Mouse (Mus musculus) heart, adult 11 months (tissue): Measurements from ENCODE around the gene Fads2.
A peak's percentile ranks its signal among the peaks of the same experiment; 100 is the strongest.

Experiments
- DNase-seq: peaks from one replicate; pipeline ENCODE4 v3.0.0; 2022

Gene Fads2

DNA sequence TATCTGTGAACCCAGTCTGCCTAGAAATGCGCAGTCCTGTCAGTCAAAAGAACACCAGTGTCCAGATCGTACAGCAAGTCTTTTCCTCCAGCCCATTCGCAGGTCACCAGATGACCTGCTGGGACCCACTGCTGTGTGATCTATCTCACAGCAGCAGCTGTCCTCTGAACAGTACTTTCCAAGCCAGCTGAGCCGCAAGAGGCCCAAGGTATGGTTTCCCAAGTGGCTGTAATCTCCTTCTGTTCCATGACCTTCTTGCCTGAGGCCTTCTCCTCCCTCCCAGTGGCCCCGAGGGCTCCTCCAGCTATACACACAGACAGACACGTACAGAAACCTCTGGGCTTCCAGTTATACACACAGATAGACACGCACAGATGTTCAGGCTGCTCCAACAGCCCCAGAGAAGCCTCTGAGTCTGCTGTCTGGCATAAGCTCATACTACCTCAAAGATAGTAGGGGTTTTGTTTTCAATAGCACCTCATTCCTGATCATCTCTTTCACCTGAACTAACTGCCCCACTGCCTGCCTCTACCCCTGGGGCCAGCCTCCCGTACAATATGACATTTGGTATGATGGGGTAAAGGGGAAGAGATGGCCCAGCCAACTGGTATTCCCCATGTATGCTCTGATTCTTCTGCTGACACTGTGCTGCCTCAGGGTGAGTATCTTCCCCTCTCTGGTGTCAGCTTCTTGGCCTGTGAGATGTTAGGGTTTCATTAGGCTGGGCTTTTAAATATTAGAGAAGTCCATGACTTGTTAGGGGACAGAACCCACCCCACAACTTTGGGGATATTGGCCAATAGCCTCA is 40.6 kb downstream of the Fads2 start:
- DNase-seq = peak; percentile 93

DNA sequence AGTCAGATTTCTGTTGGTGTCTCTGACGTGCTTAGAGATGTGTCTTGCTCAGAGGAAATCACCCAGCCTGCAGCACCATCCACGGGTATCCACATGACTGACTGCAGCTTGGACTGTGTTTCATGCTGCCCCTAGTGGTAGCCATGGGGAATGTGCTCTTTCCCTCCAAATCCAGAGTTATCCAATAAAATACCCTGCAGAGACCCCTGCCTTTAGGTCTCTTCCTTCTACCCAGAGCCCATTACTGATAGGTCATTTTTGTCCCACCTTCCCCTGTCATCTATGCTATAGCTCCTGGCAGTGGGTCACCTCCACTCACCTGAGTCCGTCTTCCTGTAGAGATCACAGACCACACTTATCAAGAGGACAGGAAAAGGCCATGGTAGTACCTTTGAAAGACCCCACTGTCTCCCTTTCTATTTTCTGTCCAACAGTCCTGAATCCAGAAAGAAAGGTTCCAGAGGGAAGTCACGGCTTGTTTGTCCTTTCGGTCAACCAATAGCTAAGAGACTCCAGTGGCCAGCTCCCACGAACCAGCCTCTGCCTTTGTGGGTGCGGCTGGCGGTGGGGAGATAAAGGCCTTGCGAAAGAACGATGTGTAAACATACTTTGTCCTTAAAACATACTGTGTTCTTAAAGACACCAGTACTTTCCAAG is 41.5 kb downstream of the Fads2 start:
- peak; percentile 98 for DNase-seq

DNA sequence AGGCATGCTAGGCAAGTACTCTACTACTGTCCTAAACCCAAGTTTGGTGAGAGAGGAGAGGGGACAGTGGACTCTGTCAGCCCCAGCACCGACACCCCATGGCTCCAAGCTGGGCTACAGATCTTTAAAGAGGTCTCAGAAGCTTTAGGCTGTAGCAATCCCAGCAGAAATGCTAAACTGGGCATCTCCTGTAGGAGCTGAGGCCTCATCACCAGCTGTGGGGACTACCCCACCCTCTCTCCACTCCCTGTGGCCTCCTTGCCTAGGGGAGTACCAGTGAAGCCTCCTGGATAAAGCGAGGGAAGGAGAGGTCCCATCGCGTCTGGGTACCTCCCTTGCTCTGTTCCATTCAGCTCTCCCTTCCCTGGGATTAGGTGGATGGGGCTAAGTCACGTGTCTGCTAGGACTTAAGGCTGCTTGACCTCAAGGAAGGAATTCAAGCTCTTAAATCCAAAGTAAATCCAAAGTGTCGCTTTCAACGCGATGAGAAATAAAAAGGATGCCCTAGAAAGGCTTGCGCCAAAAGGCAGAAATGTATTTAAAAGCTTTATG is 42.6 kb downstream of the Fads2 start:
- DNase-seq = peak; percentile 87

DNA sequence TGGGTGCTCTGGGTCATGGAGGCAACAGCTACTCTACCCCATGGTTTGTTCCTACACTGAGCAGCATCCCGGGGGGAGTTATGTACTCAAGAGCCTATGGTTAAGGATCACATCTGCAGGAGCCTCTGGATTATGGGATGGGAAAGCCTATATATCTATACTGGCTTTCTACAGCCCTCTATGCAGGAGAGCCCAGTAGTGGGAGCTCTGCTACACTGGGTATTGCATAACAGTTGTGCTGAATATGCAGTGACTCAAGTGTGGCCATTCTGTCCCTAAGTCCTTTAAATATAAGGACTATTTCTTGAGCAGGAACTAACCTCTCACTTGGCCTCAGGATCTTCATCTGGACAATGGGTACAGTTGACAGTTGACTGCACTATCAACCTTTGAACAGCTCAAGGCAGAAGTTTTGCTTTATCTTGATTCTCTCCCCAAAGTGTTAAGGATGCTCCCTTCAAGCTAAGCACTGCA is 43.2 kb downstream of the Fads2 start:
- DNase-seq = peak; percentile 89

DNA sequence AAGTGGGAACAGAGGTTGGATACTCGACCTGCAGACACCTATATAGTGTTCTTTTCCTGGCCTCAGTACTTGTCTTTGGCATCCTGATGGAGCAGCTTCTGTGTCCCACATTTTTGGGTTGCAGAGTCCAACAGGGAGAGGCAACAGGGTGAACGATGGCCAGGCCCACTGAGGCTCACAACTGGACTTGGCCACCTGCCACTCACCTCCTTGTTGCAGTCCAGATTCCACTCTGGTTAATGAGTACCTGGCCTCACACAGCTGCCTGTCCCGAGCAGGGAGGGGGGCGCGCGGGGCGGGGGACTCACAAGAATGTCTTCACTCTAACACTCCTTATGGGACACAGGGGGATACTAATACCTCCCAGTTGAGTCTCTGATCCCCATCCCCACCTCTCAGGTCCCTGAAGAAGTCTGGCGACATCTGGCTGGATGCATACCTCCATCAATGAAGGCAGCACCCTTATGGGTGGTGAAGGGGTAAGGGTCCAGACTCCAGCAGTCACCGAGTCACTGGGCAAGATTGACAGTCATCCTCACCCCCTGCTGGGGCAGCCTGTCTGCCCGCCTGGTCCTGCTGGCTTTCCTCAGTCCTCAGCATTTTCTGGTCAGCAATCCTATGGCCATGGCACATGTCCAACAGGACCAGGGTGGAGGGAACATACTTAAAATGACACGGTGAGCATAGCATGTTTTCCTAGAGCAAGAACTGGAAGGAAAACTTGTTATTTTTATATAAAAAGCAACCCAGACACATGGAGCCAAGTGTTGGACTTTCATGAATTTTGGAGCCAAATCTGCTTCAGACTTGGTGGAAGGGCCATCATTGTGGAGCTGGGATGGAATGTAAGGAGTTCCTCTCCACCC is 43.8 kb downstream of the Fads2 start:
- DNase-seq = peak; percentile 90

DNA sequence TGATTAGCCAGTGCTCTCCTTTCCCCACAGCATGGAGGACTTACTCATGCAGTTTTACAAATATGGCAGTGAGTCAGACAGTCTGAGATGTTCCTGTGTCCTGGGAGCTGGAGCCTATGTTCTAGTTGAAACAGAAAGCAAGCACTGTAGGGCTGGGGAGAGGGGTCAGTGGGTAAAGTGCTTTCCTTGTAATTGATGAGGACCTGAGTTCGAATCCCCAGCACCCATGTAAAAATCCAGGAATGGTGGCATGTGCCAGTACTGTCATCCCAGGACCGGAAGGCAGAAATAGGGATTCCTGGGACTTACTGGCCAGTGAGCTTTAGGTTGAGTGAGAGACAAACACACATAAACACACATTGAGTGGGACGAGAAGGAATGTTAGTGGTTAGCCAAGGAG is 44.9 kb downstream of the Fads2 start:
- DNase-seq = peak; percentile 77

DNA sequence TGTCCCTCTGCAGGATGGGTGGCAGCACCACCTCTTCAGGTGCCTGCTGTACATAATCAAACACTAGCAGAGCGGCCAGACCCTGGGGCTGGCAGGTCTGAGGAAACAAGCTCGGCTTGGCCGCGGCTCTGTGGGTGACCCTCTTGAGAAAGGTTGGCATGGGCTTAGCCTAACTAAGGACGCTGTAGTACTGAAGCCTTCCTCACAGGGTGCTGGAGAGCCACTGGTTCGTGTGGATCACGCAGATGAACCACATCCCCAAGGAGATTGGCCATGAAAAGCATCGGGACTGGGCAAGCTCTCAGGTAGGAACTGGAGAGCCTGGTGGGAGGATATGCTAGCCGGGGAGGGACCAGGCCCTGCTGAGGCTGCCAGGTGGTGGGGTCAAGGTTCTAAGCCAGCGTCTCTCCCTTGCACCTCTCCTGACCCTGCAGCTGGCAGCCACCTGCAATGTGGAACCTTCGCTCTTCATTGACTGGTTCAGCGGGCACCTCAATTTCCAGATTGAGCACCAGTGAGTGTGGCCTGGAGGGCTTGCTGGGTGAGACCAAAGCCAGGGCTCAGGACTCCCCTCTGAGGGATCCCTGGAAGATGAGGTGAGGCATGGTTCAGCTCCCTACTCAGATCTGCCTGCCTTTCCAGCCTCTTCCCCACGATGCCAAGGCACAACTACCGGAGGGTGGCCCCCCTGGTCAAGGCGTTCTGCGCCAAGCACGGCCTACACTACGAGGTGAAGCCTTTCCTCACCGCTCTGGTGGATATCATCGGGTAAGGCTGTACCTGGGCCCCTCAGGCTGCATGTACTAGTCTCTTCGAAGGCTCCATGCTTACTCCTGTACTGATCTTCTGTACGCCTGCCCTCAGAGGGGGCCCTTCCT is 45.5 kb downstream of the Fads2 start:
- peak; percentile 88 for DNase-seq

DNA sequence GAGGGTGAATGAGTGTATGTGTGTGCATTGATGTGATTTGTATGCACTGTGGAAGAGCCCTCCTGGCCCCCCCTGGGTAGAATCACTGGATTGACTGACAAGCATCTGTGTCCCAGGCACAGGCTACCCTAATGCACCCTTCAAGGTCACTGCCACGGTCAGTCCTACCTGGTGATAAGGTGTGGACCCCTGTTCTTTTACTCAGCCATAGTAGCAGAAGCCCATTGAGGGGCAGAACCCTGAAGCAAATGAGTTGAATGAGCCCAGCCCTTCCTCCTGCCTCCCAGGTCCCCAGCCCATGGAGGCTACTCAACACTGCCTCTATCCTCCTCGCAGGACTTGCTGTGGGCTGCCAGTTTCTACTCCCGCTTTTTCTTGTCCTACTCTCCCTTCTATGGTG is 46.3 kb downstream of the Fads2 start:
- peak; percentile 82 for DNase-seq

DNA sequence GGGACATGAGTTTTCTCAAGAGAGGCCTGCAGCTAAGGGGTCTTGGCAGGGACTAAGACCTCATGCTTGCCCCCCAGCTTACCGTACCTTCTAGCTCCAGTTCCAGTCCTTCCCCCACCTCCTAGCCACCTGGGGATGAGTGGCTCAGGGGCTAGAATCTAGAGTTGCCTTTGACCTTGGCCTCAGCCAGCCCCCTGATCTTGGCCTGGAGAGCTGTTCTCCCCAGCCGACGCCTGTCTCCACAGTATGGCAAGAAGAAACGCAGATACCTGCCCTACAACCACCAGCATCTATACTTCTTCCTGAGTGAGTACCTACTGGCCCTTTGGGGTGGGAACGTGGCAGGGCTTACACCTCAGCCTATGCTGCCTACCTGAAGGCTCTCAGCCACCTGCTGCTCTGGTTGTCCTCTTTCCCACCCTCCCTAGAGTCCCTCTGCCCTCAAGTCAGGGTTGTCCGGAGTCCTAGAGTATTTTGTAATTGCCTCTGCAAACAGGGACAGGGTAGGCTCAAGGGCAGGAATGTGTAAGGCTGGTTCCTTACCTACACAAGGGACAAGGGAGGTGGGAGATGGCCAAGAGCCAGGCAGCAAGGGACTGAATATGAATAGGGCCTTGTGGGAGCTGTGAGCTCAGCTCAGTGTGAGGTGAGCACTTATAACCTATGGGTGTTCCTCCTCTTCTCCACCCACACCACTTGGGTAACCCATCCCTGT is 47.0 kb downstream of the Fads2 start:
- peak; percentile 89 for DNase-seq

DNA sequence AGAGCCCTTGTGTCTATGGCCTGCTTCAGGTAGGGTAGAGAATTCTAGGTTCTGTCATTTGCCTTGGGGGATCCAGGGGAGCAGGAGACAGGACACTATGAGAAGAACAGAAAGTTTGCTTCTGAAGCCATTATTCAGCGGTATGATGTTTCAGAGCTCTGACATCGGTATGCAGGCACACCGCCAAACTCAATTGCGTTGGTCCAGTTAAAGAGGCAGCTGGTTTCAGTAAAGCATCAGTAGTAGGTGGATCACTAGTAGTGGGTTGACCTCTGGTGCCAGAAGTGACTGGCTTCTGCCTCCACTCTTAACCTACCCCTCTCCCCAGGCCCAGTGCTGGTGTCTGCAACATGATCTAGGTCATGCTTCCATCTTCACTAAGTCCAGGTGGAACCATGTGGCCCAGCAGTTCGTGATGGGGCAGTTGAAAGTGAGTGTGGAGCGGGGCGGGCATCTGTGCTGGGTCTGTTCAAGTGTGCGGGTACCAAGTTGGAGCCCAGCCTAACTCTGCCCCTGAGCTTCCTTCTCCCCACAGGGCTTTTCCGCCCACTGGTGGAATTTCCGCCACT is 47.8 kb downstream of the Fads2 start:
- peak; percentile 89 for DNase-seq

DNA sequence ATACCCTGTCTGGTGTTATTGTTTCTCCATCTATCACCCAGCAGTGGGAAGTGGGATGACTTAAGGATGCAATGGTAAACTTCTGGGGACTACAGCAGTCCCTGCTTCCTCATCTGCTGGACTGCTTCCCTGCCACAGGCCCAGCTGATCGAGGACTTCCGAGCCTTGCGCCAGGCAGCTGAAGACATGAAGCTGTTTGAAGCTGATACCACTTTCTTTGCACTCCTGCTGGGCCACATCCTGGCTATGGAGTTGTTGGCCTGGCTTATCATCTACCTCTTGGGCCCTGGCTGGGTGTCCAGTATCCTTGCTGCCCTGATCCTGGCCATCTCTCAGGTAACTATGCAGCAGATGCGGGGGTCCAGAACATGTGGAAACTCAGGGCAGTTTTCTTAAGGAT is 48.8 kb downstream of the Fads2 start:
- peak; percentile 87 for DNase-seq

DNA sequence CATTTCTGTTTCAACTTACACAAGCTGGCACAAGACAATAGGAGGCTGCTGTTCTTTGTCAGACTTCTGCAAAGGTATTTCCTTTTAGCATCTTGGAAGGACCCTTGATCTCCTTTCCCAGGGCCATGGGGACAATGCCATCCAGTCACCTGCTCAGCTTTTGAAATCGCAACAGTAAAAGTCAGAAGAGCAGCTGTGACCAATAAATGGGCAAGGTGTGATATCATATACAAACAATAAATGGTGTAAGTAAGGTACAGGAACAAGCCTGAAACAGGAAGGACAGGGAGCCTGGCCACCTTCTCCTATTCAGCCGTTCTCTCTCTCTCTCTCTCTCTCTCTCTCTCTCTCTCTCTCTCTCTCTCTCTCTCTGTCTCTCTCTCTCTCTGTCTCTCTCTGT is 51.1 kb downstream of the Fads2 start:
- DNase-seq = no peak

DNA sequence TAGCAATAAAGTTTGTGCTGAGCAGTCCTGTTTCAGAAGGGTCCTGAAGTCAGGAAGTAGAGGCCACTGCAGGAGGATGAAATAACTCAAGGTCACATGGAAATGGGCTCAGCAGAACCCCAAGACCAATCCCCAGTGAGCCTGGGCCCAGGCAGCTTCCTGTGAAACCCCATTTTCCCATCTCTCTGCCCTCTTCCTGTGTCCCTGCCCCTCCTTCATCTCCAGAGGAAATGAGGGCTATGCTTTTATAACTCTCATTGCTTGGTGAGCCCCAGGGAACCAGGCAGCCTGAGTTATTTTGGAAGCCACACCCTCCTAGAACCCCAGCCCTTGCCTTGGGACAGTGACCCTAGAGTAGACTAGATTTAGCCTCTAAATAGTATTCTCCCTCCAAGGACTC is 52.0 kb downstream of the Fads2 start:
- DNase-seq = peak; percentile 97

DNA sequence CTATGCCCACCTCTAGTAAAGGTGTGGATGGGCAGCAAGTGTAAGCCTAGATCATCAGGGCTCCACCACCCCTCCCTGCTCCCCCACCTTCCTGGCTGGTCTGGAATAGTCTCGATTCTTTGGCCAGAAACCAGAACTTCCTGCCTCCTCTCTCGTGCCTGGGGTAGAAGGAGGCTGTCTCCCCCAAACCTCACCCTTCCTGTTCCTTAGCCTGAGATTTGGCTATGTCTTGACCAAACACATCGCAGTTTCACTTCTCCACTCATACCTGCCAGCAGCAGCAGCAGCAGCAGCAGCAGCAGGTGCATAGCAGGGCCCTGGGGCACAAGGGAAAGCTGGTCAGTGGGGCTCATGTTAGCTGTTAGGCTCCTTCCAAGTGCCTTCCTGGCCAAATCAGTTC is 54.6 kb downstream of the Fads2 start:
- DNase-seq = no peak

DNA sequence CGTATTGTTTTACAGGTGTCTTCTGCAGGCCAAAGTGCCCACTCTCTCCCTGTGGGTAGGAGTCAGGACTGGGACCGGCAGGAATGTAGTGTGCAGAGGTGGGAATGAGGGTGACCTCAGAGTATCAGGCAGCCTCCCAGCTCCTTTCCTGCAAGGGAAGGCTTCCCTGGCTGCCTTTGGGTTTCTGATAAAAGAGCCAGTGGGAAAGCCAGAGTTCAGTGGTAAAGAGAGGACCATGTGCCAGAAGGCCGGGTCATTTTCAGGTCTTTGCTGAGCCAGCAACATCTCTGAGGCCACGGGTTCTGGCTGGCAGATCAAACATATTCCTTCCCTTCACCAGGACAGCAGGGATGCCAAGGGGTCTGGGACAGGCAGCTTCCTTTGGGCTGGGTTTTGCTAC is 55.2 kb downstream of the Fads2 start:
- DNase-seq = peak; percentile 95

DNA sequence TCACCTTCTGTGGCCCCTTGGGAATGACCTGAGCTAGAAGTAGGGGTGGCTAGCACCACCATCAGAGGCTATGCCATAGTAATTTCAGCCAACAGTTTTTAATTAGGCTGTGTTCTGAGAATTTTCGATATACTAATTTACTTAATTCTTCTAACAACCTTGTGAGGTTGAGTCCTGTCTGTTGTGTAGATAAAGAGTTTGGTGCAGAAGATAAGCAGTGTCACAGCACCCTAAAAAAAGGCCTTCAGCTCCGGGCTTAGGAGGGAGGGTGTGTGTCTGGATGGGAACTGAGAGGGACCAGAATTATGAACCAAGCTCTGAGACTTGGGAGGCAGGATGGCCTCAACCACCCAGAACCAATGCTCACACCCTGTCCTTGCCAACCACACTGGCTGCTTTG is 55.8 kb downstream of the Fads2 start:
- no peak for DNase-seq

DNA sequence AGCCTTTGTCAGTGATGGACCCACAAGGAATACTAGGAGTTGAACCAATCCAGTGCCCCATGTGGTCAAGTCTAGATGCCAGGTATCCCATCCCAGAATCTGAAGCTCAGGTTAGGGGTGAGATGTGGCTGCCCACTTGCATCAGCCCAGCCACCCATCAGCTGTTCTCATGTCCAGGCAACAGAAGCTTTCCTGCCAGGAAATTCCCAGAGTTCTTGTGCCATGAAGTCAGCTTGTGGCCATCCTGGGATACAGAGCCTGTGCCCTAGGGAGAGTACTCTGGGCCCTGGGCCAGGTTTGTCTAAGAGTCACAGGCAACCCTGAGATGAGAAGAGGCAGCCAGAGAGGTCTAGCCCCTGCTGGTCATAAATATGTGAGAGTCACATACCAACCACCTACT is 57.9 kb downstream of the Fads2 start:
- peak; percentile 98 for DNase-seq

DNA sequence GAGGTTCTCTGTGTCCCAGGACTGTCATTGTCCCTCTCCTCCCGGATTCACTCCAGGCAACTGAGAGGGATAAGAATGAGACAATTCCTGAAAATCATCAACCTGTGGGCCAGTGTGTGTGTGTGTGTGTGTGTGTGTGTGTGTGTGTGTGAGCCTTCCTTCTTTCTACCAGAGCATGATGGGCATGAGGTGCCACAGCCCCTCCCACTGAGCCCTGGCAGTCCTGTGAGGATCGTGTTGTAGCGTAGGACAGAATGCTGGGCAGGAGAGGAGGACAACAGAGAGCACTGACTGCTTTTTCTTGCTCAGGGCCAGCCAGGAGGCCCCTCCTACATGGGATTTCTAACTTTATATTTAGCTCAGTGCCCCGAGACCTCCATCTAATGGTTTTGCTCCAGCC is 58.7 kb downstream of the Fads2 start:
- DNase-seq = peak; percentile 94

DNA sequence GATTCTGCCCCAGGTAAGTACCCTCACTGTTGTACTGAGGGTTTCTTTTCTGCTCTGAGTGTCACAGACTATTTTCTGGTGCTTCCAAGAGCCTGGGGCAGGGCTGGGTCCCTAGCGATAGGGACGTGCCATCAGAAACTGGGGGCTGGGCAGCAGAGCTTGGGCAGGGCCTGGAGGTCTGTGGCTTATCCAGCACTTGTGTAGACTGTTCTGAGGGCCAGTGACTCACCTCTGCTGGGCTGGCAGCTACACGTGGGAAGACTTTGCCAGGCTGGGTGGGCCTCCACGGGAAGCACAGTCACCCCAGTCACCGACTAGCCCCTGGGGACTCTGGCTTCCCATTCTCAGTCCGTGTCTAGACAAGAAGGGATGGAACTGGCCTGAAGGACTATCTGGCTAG is 59.3 kb downstream of the Fads2 start:
- peak; percentile 97 for DNase-seq

DNA sequence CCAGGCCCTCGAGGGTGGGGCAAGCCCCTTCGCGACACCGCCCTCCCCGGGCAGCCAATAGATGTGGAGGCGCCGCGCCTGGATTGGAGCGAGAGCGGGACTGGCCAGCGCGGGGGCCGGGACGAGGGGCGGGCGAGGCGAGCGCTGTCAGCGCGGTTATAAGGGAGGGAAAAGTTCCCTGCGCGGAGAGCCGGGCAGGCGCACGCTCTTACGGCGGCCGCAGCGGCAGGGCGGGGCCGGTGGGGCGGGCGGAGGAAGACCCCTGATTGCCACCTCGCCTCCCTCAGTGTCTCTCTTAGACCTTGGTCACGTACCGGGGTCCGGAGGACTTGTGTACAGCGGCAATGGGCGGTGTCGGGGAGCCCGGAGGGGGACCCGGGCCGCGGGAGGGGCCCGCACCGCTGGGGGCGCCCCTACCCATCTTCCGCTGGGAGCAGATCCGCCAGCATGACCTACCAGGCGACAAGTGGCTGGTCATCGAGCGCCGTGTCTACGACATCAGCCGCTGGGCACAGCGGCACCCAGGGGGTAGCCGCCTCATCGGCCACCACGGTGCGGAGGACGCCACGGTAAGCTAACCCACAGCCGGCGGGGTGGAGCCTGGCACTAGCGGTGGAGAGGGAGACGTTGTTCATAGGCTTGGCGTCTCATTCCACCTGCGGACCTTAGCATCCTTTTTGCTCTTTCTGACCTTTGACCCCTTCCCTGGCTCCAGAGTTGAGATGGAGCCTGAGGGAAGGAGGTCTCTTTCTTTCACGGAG is 60.0 kb downstream of the Fads2 start, which contains the start of gene Fads3:
TSS of gene Fads3 (plus strand) at position 182 of the 761 bp plus-strand sequence.
- DNase-seq = peak; percentile 99
